Mouse (Mus musculus) E14TG2a.4 (cell line): ENCODE data around the gene Adamts14.

Source experiments
- CTCF ChIP-seq: conservative IDR thresholded peaks from 2 replicates; pipeline ENCODE4 v1.5.1; 2014; ENCODE audit warnings: low read length
- NANOG ChIP-seq: IDR thresholded peaks from 2 replicates; pipeline ENCODE4 v1.6.1; 2014; ENCODE audit warnings: borderline replicate concordance, low read length, mixed read lengths
- POU5F1 ChIP-seq: IDR thresholded peaks from 2 replicates; pipeline ENCODE4 v1.6.1; 2014; ENCODE audit warnings: low read length, borderline replicate concordance

DNA sequence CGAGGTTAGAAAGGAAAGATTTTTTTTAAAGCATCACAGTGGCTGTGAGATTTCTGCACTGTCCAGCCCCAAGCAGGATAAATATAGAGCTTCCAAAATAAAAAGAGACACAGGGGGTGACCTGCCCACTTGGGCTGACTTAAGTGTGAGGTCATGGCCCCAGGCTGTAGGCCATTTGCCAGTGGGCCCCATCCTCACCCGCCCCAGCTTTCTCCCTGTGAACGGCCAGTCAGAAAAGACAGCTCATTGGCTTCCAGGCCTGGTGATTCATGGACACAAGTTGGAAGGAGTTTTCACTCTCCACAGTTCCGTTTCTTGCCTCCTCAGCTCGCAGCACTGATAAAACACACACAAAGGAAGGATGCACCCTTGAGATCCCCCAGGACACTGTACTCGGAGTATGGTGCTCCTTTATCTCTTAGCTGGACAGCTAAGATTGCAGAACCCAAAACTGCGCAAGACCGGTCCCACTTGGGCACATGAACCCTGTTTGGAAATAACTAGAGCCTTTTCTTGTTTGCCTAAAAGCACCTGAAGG lies 1.1 kb downstream of the Adamts14 start:
- TF ChIP-seq CTCF: no peak
- no peak for TF ChIP-seq POU5F1
- no peak for TF ChIP-seq NANOG
